Mouse (Mus musculus) forebrain, postnatal 0 days (tissue): ENCODE results near the gene Tmem98. TPM values are rescaled to one million over a fixed set of nuclear protein-coding genes. Genes with fewer than 3 reads are reported as not detected.

Experiments
- ATAC-seq: fragments of 200-750 bp; cut with Nextera tagmentation; 2 replicates; pipeline ENCODE4 v1.8.0; 2017; ENCODE audit warnings: mild to moderate bottlenecking, moderate library complexity
- DNase-seq: peaks from one replicate; pipeline ENCODE4 v3.0.0-alpha.2; 2015
- H3K27ac ChIP-seq: fragments of 300-500 bp; sonication (generic); 2 replicates; pipeline ENCODE4 v1.5.1; 2014; ENCODE audit warnings: low read depth, mild to moderate bottlenecking, antibody characterized with exemption, low read length, moderate library complexity, mixed read lengths
- H3K27me3 ChIP-seq: fragments of 300-500 bp; sonication (generic); 2 replicates; pipeline ENCODE4 v1.6.1; 2014; ENCODE audit warnings: mild to moderate bottlenecking, low read length, mixed read lengths; ENCODE audit not compliant: insufficient read depth
- H3K36me3 ChIP-seq: fragments of 300-500 bp; sonication (generic); 2 replicates; pipeline ENCODE4 v1.6.1; 2014; ENCODE audit warnings: mild to moderate bottlenecking, moderate library complexity; ENCODE audit not compliant: insufficient read depth
- H3K4me1 ChIP-seq: fragments of 300-500 bp; sonication (generic); 2 replicates; pipeline ENCODE4 v1.6.1; 2014; ENCODE audit warnings: antibody characterized with exemption; ENCODE audit not compliant: insufficient read depth
- H3K4me2 ChIP-seq: fragments of 300-500 bp; sonication (generic); 2 replicates; pipeline ENCODE4 v1.6.1; 2014; ENCODE audit warnings: low read depth, mild to moderate bottlenecking, moderate library complexity
- H3K4me3 ChIP-seq: fragments of 300-500 bp; sonication (generic); 2 replicates; pipeline ENCODE4 v1.5.1; 2014; ENCODE audit warnings: low read depth, low read length, mixed read lengths
- H3K9ac ChIP-seq: fragments of 300-500 bp; sonication (generic); 2 replicates; pipeline ENCODE4 v1.6.1; 2014; ENCODE audit warnings: mild to moderate bottlenecking
- H3K9me3 ChIP-seq: fragments of 300-500 bp; sonication (generic); 2 replicates; pipeline ENCODE4 v1.6.1; 2016; ENCODE audit warnings: low read length
- CTCF ChIP-seq: sonication (generic); IDR thresholded peaks from 2 replicates; pipeline ENCODE4 v1.5.1; 2016; ENCODE audit warnings: antibody characterized with exemption, control low read depth, low read depth
- WGBS: fragments of 180-500 bp; shearing (Covaris S2); extraction: QIAGEN DNeasy Blood & Tissue Kit; methylation state at CpG from one replicate; pipeline ENCODE4 v1.1.7; 2014; 5-methylcytosine and 5-hydroxymethylcytosine counted together
- polyA plus RNA-seq: library from polyadenylated mRNA; unstranded; fragments of >200 nt; fragmentation: Nextera tagmentation; extraction: Ambion mirVana; gene quantifications from 2 replicates; pipeline ENCODE4 v1.2.1, GENCODE M21; 2015
- total RNA-seq: library from RNA; depleted of rRNA; stranded (reverse); fragments of >200 nt; gene quantifications from 2 replicates; pipeline ENCODE4 v1.2.3, GENCODE M21; 2014

Gene Tmem98
- total and polyA plus RNA-seq, 2 experiments from 2014 or later = 18.3 to 20.5 TPM

- Histone ChIP-seq H3K4me3 (no peak overlapping the region), H3K36me3 (no peaks in the 10 kb centered on the region), H3K9ac (no peak overlapping the region), H3K27me3 (no peaks in the 10 kb centered on the region), H3K4me2 (no peak overlapping the region), H3K27ac (no peak overlapping the region), H3K4me1 (no peaks in the 10 kb centered on the region), H3K9me3 (no peaks in the 10 kb centered on the region)
- TF ChIP-seq CTCF = no peak
- DNase-seq = no peak
- WGBS = 85% methylated on average over 2 of the region's 2 CpGs
- no peak for ATAC-seq
Observed at GRCm38 (mm10) chr11:80835395-80835794, 25.4 kb downstream of the Tmem98 start.

- WGBS = 82% methylated on average over 4 of the region's 4 CpGs
Observed at GRCm38 (mm10) chr11:80835841-80836240, 25.9 kb downstream of the Tmem98 start.

GRCm38 (mm10) chr11:80838724-80839123 lies 28.7 kb downstream of the Tmem98 start:
- Histone ChIP-seq H3K27ac (no peak overlapping the region), H3K36me3 (no peaks in the 10 kb centered on the region), H3K27me3 (no peaks in the 10 kb centered on the region), H3K4me3 (no peak overlapping the region), H3K4me1 (no peaks in the 10 kb centered on the region), H3K9ac (no peak overlapping the region), H3K4me2 (no peak overlapping the region), H3K9me3 (no peaks in the 10 kb centered on the region)
- ATAC-seq (no peak), DNase-seq (no peak)
- TF ChIP-seq CTCF = peak; percentile 49
- 79% methylated on average over 1 of the region's 1 CpGs for WGBS

More at GRCm38 (mm10) chr11:80835841-80836240, 25.9 kb downstream of the Tmem98 start:
- H3K9ac ChIP-seq = no peak overlapping the region
- H3K9me3 ChIP-seq = no peaks in the 10 kb centered on the region
- H3K4me2 ChIP-seq = no peak overlapping the region
- H3K4me1 ChIP-seq = no peaks in the 10 kb centered on the region
- H3K27ac ChIP-seq = no peak overlapping the region
- no peak for TF ChIP-seq CTCF
- H3K36me3 ChIP-seq = no peaks in the 10 kb centered on the region
- H3K4me3 ChIP-seq = no peak overlapping the region
- no peaks in the 10 kb centered on the region for H3K27me3 ChIP-seq
- ATAC-seq (no peak), DNase-seq (no peak)

- H3K9me3 ChIP-seq = no peaks in the 10 kb centered on the region
- 93% methylated on average over 2 of the region's 2 CpGs for WGBS
- H3K27me3 ChIP-seq = no peaks in the 10 kb centered on the region
- ATAC-seq = no peak
- H3K4me2 ChIP-seq = no peak overlapping the region
- no peak for DNase-seq
- H3K4me1 ChIP-seq = no peaks in the 10 kb centered on the region
- no peak overlapping the region for H3K27ac ChIP-seq
- TF ChIP-seq CTCF = no peak
- no peak overlapping the region for H3K9ac ChIP-seq
- H3K4me3 ChIP-seq = no peak overlapping the region
- H3K36me3 ChIP-seq = no peaks in the 10 kb centered on the region
Observed at GRCm38 (mm10) chr11:80843435-80843834, 33.5 kb downstream of the Tmem98 start.

GRCm38 (mm10) chr11:80845486-80845885 lies 35.5 kb downstream of the Tmem98 start:
- no peak for DNase-seq
- WGBS = 25% methylated on average over 7 of the region's 7 CpGs
- Histone ChIP-seq H3K4me2 (no peak overlapping the region), H3K9me3 (no peaks in the 10 kb centered on the region), H3K4me3 (no peak overlapping the region), H3K27ac (no peak overlapping the region), H3K36me3 (no peaks in the 10 kb centered on the region), H3K9ac (no peak overlapping the region), H3K4me1 (no peaks in the 10 kb centered on the region), H3K27me3 (no peaks in the 10 kb centered on the region)
- no peak for ATAC-seq
- TF ChIP-seq CTCF = no peak

- Histone ChIP-seq H3K36me3 (no peaks in the 10 kb centered on the region), H3K27ac (no peak overlapping the region), H3K9me3 (no peaks in the 10 kb centered on the region), H3K4me1 (no peaks in the 10 kb centered on the region), H3K27me3 (no peaks in the 10 kb centered on the region), H3K4me3 (no peak overlapping the region), H3K9ac (no peak overlapping the region), H3K4me2 (no peak overlapping the region)
- DNase-seq (no peak), ATAC-seq (no peak)
- TF ChIP-seq CTCF = no peak
- WGBS = 40% methylated on average over 3 of the region's 3 CpGs
Observed at GRCm38 (mm10) chr11:80846115-80846514, 36.1 kb downstream of the Tmem98 start.

GRCm38 (mm10) chr11:80848131-80848530 lies 38.2 kb downstream of the Tmem98 start:
- Histone ChIP-seq H3K4me3 (no peak overlapping the region), H3K27ac (no peak overlapping the region), H3K4me2 (no peak overlapping the region), H3K36me3 (no peaks in the 10 kb centered on the region), H3K9ac (no peak overlapping the region), H3K9me3 (no peaks in the 10 kb centered on the region), H3K27me3 (no peaks in the 10 kb centered on the region), H3K4me1 (peaks cover 4% of the 10 kb centered on the region; the same call in 1 of the 2 replicates)
- WGBS = 65% methylated on average over 5 of the region's 5 CpGs
- no peak for DNase-seq
- no peak for ATAC-seq
- no peak for TF ChIP-seq CTCF
